Mouse (Mus musculus) brain, adult 2 months (tissue): ENCODE results near the gene Eaf1.
A peak's percentile ranks its signal among the peaks of the same experiment; 100 is the strongest.
"Not testable (repeated sequence)": the region's sequence is repeated elsewhere in the genome, so short reads cannot be mapped to it uniquely, and the experiment has no call there.

Experiments
- DNase-seq: peaks from one replicate; pipeline ENCODE4 v3.0.0; 2011; ENCODE audit warnings: low read depth, low spot score

The Eaf1 gene

DNA sequence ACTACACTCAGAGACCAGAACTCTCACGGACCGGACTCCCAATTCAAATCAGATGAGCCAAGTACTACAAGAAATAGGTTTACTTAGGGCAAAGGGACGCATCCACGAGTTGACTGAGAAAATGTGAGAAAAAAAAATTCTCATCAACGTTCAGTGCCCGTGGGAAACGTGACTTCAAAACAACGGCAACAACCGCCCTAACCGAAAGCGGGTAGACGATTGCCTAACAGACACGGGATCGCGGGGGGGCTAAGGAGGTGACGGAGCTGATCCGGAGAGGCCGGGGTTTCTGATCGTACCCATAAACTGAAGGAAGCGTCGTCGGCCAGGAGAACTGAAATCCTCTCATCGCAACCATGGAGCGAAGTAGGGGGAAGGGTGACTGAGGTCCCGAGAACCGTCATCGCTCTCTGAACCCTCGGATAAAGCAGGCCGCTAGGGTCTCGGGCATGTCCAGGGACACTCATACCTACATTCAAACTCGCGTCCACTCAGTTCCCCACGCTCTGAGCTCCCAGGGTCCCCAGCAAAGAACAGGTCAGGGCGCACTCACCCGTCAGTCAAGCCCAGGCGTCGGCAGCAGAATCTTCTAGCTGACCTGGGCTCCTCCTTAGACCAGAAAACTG, at the start of gene Eaf1:
Gene Eaf1 (plus strand): TSS at position 51 of the 626 bp plus-strand sequence.
- DNase-seq = peak; percentile 27

DNA sequence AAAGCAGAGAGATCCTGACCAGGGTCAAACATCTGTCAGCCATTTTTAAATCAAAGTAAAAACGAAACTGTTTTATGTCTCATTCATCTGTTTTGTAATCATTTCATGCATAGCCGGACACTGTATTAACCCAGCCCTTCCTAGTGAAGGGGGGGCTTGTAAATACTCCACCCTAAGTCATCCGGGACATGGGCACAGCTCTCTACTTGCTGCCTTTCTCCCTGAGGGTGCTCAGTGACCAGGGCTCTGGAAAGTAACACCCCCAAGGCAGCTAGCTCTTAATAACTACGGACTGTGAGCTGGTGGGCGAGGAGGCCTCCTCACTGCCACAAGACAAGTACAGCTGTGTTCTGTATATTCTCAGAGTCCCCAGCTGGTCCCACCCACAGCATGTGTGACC, 45.2 kb upstream of the Eaf1 start:
- no peak for DNase-seq

DNA sequence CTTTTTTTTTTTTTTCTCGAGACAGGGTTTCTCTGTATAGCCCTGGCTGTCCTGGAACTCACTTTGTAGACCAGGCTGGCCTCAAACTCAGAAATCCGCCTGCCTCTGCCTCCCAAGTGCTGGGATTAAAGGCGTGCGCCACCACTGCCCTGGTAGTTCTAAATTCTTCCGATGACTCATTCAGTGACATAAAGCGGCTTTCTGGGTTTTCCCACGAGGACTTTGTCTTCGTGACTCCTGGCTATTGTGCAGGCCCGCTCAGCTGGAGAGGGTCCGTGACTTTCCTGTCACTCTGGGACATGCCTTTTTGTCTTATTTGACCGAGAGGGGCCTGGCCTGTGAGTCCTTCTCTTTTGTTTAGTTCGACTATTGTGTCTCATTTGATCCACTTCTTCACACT, 40.3 kb upstream of the Eaf1 start:
- not testable (repeated sequence) for DNase-seq

DNA sequence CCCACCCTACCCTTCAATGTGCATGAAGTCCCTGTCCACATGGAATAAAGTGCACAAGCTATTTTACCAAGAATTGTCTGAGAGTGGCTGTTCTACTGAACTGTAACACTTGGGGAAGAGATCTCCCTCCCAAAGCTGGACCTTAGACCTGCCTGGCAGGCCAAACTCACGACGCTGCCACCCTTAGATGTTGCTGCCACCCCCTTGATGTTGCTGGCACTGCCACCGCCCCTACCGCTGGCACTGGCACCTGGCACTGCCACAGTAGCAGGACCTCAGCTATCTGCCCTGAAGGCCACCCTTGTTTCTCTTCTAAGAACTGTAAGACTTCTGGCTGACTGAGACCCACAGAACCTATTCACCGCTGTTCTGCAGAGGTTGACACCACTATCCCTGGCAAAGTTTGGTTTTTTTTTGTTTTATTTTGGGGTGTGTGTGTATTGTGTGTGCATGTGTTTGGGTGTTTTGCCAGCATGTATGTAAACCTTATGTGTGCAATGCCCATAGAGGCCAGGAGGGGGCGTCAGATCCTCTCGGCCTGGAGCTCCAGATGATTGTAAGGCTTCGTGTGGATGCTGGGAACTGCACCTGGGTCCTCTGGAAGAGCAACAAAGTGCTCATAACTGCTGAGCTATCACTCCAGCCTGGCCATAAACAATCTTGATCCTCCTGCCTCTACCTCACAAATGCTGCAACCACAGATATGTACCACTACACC, 39.2 kb upstream of the Eaf1 start:
- no peak for DNase-seq

DNA sequence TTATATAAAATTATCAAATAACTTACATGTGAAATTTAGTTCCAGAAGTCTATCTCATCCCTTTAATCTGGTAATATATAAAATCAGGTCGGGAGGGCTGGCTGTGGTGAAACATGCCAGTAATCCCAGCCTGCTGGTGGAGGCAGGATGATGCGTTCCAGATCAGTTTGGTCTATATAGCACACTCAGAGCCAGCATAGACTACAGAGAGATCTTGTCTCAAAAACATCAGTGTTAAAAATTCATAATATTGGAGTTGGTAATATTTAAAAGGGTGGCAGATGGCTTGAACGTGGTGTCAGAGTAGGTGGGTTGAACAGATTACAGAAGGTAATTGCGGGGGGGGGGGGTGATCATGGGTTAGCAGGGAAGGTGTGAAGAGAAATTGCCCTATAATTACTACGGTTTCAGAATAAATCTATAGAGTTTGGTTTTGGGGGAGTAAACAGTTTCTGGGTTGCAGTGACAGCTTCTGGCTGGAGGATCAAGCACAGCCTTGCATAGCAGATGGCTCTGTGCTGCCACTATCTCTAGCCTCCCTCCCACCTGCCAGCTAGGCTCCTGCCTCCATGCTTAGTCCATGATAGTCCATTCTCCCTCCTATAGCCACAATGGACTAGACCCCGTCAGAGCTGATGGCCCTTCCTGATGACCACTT, 38.0 kb upstream of the Eaf1 start:
- peak; percentile 41 for DNase-seq

DNA sequence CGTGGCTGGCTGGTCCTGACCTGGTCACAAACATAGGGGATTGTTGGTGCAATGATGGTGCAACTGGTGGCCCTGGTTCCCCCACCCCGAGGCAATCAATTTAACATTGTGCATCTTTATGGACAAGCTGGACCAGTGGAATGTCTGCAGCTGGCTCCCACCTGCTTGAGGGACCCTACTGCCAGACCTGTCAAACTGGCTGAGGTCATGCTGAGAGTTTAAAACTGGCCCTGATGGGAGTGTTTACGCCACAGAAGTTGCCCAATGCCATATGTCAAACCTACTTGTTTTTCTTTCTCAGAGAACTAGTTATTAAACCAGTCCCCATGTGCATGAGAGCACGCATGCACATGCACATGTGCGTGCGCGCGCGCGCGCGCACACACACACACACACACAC, 36.2 kb upstream of the Eaf1 start:
- no peak for DNase-seq

DNA sequence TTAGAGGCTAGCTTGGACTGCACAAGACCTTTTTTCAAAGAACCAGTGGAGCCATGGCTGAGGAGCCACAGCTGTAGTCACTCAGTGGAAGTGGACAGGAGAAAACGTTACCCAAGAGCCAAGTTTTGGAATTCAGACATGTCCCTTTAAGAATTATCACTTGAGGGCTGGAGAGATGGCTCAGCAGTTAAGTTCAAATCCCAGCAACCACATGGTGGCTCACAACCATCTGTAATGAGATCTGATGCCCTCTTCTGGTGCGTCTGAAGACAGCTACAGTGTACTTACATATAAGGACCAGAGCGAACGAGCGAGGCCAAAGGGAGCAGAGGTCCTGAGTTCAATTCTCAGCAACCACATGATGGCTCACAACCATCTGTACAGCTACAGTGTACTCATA, 32.0 kb upstream of the Eaf1 start:
- not testable (repeated sequence) for DNase-seq

DNA sequence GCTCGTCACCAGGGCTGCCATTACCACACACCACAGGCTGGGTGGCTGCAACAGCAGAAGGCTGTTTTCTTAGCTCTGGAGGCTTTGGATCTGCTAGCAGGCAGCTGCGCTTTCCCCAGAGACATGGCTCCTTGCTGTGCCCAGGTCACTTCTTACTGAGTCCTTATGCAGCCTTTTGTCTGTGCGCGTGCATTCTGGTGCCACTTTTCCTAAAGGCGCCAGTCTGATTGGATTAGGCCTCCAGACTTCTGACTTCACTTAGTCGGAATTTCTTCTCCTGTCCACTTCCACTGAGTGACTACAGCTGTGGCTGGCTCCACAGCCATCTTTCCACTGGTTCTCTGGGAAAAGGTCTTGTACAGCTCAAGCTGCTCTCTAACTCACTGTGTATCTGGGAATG, 31.3 kb upstream of the Eaf1 start:
- no peak for DNase-seq

DNA sequence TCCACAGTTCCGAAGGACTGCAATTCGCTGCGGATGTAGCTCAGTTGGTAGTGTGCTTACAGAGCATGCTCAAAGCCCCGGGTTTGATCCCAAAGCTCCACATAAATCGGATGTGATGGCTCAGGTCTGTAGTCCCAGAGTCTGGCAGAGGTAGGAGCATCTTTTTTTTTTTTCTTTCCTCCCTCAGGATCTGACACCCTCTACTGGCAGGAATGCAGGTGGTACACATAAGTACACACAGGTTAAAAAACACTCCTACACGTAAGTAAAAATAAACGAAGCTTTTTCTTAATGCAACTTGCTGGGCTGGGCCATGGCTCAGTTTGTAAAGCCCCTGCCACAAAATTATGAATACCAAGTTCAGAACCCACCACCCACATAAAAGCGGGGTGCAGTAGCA, 30.0 kb upstream of the Eaf1 start:
- peak; percentile 66 for DNase-seq

DNA sequence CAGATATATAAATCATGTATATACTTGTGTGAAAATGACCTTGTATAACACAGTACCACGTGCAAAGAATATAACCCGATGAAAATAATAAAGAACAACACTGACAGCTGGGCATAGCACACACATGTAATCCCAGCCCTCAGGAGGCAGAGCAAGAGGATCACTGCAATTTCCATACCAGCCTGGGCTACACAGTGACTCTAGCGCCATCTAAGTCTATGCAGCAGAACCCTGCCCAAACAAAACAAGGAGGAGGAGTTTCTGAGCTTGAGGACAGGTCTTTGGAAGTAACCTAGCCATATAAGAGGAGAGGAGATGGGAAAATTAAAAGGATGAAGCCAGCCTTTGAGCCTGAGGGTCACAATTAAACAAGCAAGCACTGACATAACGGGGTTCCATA, 24.5 kb upstream of the Eaf1 start:
- peak; percentile 31 for DNase-seq

DNA sequence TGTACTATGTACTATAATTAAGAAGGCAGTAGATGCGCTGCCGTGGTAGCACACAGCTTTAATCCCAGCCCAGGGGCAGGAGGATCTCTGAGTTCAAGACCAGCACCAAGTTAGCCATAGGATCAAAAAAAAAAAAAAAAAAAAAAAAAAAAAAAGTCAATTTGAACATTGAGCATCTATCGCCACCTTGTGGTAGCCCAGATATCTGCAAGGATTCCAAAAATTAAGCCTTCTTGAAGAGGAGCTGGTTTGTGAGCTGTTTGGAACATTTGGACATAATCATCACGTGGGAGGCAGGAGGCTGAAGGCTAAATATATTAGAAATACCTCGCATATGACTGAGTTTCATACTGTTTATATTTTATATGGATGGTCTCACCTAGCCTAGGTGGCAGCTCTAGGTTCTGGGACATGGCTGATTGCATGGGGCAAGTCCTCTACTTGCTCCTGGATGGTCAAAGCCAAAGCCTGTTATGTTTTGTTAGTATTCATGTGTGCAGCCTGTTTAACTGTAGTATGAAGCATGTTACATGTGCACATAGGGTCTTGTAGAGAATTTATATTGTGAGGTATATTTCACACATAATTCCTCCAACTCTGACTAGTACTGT, 21.6 kb upstream of the Eaf1 start:
- peak; percentile 90 for DNase-seq

DNA sequence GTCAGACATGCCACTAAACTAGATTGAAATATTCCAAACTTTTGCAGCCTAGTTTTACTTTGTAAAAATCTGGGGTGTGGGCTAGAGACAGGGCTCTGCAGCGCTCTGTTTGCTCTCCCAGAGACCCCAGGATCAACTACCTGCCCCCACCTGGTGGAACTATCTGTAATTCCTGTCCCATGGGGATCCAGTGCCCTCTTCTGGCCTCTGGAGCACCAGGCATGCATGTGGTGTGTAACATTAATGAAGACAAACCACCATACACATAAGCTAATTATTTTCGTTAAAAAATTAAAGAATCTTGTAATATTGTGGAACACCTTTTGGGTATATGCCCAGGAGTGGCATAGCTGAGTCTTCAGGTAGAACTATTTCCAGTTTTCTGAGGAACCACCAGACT, 20.9 kb upstream of the Eaf1 start:
- no peak for DNase-seq

DNA sequence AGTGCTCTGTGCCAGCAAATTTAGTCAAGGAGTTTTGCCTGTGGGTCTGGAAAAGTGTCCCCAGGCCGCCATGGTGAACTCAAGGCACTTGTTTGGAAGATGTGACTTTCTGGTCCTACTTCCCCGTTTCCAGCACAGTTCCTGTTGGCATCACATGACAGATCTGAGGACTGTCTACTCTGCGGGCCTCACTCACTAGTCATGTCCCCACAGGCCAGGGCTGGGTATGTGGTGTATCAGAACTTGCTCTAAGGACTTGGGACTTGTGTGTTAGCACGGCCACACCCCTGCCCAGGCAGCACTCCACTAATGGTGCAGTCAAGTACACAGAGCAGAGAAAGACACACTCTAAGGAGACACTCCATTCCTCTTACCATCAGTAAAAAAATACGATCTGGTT, 11.8 kb upstream of the Eaf1 start:
- no peak for DNase-seq

DNA sequence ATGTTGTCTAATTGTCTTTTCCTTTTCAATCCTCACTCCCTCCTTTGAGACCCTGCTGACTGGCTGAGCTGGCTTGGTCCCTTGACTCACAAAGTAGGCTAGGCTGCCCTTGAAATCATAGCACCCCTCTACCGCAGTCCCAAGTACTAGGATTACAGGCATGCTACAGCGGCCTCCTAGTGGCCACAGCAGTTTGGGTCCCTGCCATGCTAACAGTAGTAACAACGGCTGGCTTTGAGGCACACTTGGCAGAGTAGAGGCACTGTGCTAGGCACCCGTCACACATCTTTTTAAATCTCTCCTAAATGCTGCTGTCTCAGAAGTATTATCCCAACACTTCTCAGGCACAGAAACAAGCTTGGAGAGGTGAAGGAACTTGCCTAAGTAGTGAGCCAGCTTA, 7.7 kb upstream of the Eaf1 start:
- DNase-seq = no peak

DNA sequence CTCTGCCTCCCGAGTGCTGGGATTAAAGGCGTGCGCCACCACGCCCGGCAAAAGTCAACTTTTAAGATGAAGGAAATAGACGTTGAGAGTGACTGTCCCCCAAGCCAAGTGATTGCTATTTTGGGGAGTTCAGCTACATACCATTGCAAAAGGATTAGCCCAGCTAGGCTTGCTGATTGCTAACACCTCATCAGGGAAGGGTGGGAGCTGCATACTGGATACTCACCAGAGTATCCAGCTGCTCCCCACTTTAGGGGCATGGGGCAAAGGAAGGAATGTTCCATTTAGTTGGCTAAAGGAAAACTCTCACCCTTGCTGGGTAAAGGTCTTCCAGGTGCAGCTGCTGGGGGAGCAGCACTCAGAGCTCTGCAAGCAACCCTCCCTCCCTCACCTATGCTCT, 6.1 kb upstream of the Eaf1 start:
- DNase-seq = no peak

DNA sequence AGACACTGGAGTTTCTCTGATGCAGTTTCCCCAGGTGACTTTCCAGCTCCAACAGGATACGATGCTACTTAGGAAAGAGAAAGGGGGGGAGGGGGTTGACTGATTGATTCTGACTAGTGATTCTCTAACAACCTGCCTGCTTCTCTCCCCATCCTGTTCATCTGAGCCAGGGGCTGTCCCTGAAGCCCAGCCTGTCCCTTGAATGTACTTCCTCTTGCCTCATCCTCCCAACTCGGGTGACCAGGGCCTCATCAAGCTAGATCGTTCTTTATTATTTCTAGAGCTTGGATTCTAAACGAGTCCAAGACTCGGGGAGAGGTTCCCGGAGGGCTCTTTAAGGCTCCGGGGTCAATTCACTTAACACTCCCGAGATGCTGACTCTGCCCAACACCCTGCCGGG, 298 bp upstream of the Eaf1 start:
- no peak for DNase-seq

DNA sequence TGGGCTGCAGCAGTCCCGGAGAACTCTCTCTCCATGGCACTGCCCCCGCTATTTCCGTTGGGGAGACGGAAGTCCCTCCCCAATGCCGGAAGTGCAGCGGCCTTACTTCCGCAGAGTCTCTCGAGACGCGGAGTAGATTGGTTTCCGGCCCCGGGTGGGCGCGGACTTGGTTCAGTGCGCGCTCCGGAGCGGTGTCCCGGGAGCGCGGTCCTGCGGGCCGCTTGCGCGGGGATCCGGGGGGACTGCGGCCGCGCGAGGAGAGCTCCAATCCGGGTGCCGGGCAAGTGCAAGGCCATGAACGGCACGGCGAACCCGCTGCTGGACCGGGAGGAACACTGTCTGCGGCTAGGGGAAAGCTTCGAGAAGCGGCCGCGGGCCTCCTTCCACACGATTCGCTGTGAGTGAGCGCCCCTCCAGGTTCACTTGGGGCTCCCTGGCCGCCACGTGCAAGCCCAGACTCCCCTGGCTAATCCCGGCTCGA, 816 bp downstream of the Eaf1 start, which contains the start of gene Mettl6:
Gene Mettl6 (minus strand): TSS at position 66 of the 481 bp plus-strand sequence.
- peak; percentile 97 for DNase-seq

DNA sequence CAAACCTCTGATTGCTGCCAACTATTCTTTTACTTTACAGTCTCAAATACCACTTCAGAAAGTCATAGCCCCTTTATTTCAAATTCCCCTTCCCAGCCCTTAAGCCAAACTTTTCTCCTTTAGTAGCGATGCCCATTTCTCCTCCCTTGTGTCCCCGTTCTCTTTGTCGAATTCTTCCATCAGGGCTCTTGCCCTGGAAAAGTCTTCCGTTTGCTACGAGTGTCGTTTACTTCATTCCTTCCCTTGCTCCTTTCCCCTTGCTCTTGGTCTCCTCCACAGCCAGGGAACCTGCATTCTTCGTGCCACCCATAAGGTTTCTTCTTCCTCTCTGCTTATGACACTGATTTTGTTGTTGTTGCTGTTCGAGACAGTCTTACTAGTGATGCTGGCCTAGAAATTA, 1.3 kb downstream of the Eaf1 start:
- no peak for DNase-seq

DNA sequence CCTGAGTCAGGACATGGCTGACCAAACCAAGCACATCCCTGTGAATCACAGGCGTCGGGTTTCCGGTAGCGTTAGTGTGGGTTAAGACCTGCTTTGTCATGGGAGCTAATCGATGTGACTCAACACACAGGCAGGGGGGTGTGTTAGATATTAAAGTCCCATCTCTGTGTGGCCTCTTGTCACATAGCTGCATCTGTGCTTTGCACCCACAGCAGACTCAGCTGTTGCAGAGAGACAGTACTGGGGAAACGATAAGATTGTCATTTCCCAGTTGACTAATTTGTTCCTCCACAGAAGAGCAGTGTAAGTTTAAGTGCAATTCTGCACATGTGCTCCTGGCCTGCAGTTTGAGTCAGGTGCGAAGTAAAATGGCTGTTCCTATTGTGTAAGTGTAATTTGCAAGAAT, 2.0 kb downstream of the Eaf1 start:
- peak; percentile 18 for DNase-seq

DNA sequence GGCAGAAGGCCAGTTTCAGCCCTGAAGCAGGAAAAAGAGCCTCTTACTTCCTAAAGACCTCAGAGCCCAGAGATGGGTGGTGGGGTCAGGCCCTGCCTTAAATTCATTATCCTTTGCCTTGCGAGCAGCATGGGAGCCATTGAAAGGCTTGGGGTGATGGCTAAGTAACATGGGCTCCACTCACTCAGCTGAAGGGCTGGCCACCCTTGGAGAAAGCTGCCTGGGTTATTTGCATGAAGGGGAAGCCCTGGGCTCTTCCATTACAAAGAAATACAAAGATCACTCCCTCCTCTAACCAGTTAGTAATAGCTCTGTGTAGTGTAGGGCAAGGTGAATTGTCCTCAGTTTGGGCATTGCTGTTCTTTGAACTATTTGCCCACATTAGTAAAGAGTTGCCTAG, 5.3 kb downstream of the Eaf1 start:
- no peak for DNase-seq

DNA sequence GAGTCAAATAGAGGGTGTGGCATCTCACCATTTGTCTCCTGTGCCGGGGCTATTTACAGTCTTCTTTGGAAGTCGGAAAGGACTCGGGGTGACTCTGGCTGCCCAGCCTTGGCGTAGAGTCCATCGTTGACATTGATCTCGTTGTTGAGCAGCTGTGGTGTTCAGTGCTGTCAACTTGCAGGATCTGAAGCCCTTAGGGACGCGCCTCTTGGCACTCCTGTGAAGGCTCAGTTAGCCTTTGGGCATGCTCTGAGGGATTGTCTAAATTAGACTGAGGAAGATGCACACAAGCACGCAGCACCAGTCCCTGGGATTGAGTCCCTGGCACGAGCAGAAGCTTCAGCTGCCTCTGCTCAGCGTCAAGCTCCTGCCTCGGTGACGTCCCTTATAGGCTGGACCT, 9.2 kb downstream of the Eaf1 start:
- no peak for DNase-seq

DNA sequence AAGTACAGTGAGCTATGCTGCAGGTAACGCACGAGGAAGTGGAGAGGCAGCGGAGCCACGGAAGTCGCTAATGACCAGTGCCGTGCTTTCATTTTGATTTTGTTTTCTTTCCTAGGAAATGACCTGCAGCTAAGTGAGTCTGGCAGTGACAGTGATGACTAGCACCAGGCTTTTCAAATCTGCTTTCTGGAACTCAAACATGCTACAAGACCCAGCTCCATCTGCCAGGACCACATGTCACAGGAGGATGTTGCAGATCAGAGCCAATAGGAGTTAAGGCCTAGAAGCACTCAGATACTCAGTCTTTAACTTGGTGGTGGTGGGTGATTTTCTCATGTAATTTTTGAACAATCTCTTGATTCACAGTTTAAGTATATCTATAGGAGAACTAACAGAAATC, 12.3 kb downstream of the Eaf1 start:
- peak; percentile 91 for DNase-seq
